Mouse (Mus musculus) forelimb bud, embryonic 11.5 days (tissue): ENCODE results near the gene Fat3.
A peak's percentile ranks its signal among the peaks of the same experiment; 100 is the strongest.

Experiments
- DNase-seq: peaks from one replicate; pipeline ENCODE4 v3.0.0-alpha.2; 2012; ENCODE audit warnings: low read depth, low spot score

Gene Fat3

GRCm38 (mm10) chr9:15948086-15948485 lies 553.0 kb downstream of the Fat3 start:
- no peak for DNase-seq

GRCm38 (mm10) chr9:15944182-15944581 lies 556.9 kb downstream of the Fat3 start:
- no peak for DNase-seq

GRCm38 (mm10) chr9:15943486-15944153 lies 557.5 kb downstream of the Fat3 start:
- DNase-seq: no peak

GRCm38 (mm10) chr9:15941818-15942217 lies 559.3 kb downstream of the Fat3 start:
- DNase-seq: no peak

GRCm38 (mm10) chr9:15940933-15941673 lies 560.0 kb downstream of the Fat3 start:
- DNase-seq: no peak

GRCm38 (mm10) chr9:15939594-15939993 lies 561.5 kb downstream of the Fat3 start:
- DNase-seq: peak; percentile 32

GRCm38 (mm10) chr9:15937837-15938514 lies 563.1 kb downstream of the Fat3 start:
- no peak for DNase-seq

GRCm38 (mm10) chr9:15930928-15931443 lies 570.1 kb downstream of the Fat3 start:
- DNase-seq: no peak

GRCm38 (mm10) chr9:15928331-15928730 lies 572.8 kb downstream of the Fat3 start:
- no peak for DNase-seq

- DNase-seq: no peak
Measured at GRCm38 (mm10) chr9:15927378-15928083, 573.6 kb downstream of the Fat3 start.

GRCm38 (mm10) chr9:15925237-15925636 lies 575.8 kb downstream of the Fat3 start:
- DNase-seq: no peak

GRCm38 (mm10) chr9:15920271-15920670 lies 580.8 kb downstream of the Fat3 start:
- DNase-seq: no peak

- peak; percentile 19 for DNase-seq
Measured at GRCm38 (mm10) chr9:15919373-15920005, 581.6 kb downstream of the Fat3 start.

GRCm38 (mm10) chr9:15916600-15916999 lies 584.5 kb downstream of the Fat3 start:
- no peak for DNase-seq

- DNase-seq: no peak
Measured at GRCm38 (mm10) chr9:15912735-15913134, 588.4 kb downstream of the Fat3 start.

- DNase-seq: no peak
Measured at GRCm38 (mm10) chr9:15909397-15910113, 591.5 kb downstream of the Fat3 start.

GRCm38 (mm10) chr9:15903948-15904750 lies 596.9 kb downstream of the Fat3 start:
- no peak for DNase-seq

GRCm38 (mm10) chr9:15898112-15898511 lies 603.0 kb downstream of the Fat3 start:
- no peak for DNase-seq

- no peak for DNase-seq
Measured at GRCm38 (mm10) chr9:15886756-15887155, 614.3 kb downstream of the Fat3 start.

- DNase-seq: no peak
Measured at GRCm38 (mm10) chr9:15880754-15881153, 620.3 kb downstream of the Fat3 start.
